Mouse (Mus musculus): Measurements from ENCODE around the gene Gje1.

DNA sequence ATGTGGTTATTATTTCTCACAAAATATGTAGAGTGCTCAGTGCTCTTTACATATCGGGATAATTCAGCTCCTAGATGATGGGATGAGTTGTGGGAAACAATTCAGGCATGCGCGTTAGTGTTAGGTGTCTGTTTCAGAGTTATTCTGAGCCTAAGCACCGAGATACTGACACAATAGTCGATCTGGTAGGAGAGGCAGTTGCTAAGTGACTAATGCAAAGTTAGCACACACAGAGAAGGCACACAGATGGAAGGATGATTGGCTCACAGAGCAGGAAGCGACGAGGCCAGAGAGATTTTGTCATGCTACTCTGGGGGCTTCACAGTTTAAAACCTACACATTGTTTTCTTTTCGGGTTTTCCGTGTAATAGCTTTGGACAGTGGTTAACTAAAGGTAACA is 7.7 kb upstream of the Gje1 start:
- TF ChIP-seq CTCF (IDR thresholded peaks at IDR 0.05; ENCODE audit: low read depth, low read length) = no peak
- TF ChIP-seq GATA1 (IDR thresholded peaks at IDR 0.05; ENCODE audit: borderline replicate concordance, low read length) = no peak
